Mouse (Mus musculus): ENCODE measurements around the gene Ext2. TPM values are rescaled to one million over a fixed set of nuclear protein-coding genes. Genes with fewer than 3 reads are reported as not detected.

Gene Ext2
- polyA plus RNA-seq, 1 experiment from 2014 or later: 112 TPM

Other genes with a start within 250 kb of the Ext2 start
- 24.3 and 27.8 TPM in 2 replicates for gene Alx4, start 180.2 kb downstream of the Ext2 start, polyA plus RNA-seq (2016; fragmentation: Nextera tagmentation; extraction: Ambion mirVana)
- 9.6 and 9.8 TPM in 2 replicates for gene Accs, start 27.4 kb upstream of the Ext2 start, polyA plus RNA-seq (2016; fragmentation: Nextera tagmentation; extraction: Ambion mirVana)
- gene Accsl, start 46.6 kb upstream of the Ext2 start, polyA plus RNA-seq (2016; fragmentation: Nextera tagmentation; extraction: Ambion mirVana): not detected in 2 replicates
- 6.1 and 8.3 TPM in 2 replicates for gene Gm13889, start 134.6 kb upstream of the Ext2 start, polyA plus RNA-seq (2016; fragmentation: Nextera tagmentation; extraction: Ambion mirVana)
- gene Gm27027, start 173.8 kb upstream of the Ext2 start, polyA plus RNA-seq (2016; fragmentation: Nextera tagmentation; extraction: Ambion mirVana): not detected in 2 replicates
- 65.0 and 74.9 TPM in 2 replicates for gene Alkbh3, start 188.2 kb upstream of the Ext2 start, polyA plus RNA-seq (2016; fragmentation: Nextera tagmentation; extraction: Ambion mirVana)

Data from embryonic facial prominence, embryonic 12.5 days (tissue).